Mouse (Mus musculus): Measurements from ENCODE around the gene Ocln. TPM values are rescaled to one million over a fixed set of nuclear protein-coding genes. Genes with fewer than 3 reads are reported as not detected.
"Not testable (repeated sequence)": the region's sequence is repeated elsewhere in the genome, so short reads cannot be mapped to it uniquely, and the experiment has no call there.

Ocln gene
- polyA plus RNA-seq, 2 experiments, result 3.1 to 8.8 TPM

DNA sequence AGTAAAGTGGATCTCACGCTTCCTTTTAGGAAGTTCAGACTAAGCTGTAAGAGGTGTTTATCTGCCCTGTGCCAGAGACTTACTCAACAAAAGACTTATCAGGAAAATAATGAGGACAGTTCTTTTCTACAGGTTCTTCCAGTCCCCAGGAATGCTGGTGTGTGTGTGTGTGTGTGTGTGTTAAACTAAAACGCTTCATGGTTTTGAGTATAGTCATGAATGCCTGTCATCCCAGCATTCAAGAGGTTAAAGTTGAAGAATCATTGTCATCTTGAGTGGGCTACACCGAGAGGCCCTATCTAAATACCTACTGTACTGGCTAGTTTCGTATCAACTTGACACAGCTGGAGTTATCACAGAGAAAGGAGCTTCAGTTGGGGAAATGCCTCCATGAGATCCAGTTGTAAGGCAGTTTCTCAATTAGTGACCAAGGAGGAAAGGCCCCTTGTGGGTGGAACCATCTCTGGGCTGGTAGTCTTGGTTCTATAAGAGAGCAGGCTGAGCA, 40.6 kb downstream of the Ocln start:
- Histone ChIP-seq H3K36me3 (ENCODE audit: control insufficient read depth, insufficient read depth, low read length) (no peaks in the 10 kb centered on the region), H3K4me2 (replicated peaks; ENCODE audit: low read depth, low read length, severe bottlenecking) (no peak overlapping the region), H3K27me3 (ENCODE audit: control insufficient read depth, insufficient read depth, low read length) (no peaks in the 10 kb centered on the region), H3K4me1 (ENCODE audit: control insufficient read depth, insufficient read depth, low read length) (peaks cover 5% of the 10 kb centered on the region), H3K9me3 (ENCODE audit: control insufficient read depth, low read length) (no peaks in the 10 kb centered on the region), H3K9ac (ENCODE audit: low read depth, low read length, severe bottlenecking) (no peak overlapping the region), H3K27ac (replicated peaks; ENCODE audit: low read depth, low read length) (no peak overlapping the region), H3K4me3 (replicated peaks; ENCODE audit: low read length) (no peak overlapping the region)
- TF ChIP-seq POLR2A (IDR thresholded peaks at IDR 0.05; ENCODE audit: borderline replicate concordance, extremely low read depth, insufficient read depth, insufficient read length), result no peak
- 76% methylated on average over 4 of the region's 4 CpGs for WGBS
- DNase-seq (ENCODE audit: low spot score) (no peak), ATAC-seq (ENCODE audit: low FRiP score, low read depth) (no peak)

DNA sequence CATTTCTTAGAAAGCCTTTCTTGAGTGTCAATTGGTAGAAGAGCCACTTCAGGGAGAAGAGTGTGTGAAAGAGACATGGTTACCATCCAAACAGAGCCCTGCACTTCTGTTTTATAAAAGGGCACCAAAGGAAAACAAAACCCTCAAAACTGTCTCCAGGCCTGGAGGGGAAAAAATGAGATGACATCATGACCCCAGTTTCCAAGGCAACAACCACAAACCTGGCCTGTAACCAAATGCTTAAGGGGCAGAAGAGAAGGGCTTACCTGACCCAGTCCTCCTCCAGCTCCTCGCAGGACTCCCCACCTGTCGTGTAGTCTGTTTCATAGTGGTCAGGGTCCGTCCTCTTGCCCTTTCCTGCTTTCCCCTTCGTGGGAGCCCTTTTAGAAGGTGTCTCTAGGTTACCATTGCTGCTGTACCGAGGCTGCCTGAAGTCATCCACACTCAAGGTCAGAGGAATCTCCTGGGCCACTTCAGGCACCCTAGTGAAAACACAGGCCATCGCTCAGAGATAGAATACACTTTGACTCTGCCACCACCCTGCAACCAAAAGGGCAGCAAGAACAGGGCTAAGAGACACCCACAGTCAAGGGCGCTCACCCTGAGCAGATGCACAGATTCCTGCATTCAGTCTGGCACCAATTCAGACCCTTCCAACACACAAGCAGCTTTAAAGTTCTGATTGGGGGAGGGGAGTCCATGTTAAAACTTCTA, 41.2 kb downstream of the Ocln start:
- ATAC-seq (ENCODE audit: low FRiP score, low read depth), result no peak
- Histone ChIP-seq H3K4me3 (replicated peaks; ENCODE audit: low read length) (no peak overlapping the region), H3K9me3 (ENCODE audit: control insufficient read depth, low read length) (no peaks in the 10 kb centered on the region), H3K4me2 (replicated peaks; ENCODE audit: low read depth, low read length, severe bottlenecking) (no peak overlapping the region), H3K4me1 (ENCODE audit: control insufficient read depth, insufficient read depth, low read length) (no peaks in the 10 kb centered on the region), H3K36me3 (ENCODE audit: control insufficient read depth, insufficient read depth, low read length) (no peaks in the 10 kb centered on the region), H3K9ac (ENCODE audit: low read depth, low read length, severe bottlenecking) (no peak overlapping the region), H3K27ac (replicated peaks; ENCODE audit: low read depth, low read length) (no peak overlapping the region), H3K27me3 (ENCODE audit: control insufficient read depth, insufficient read depth, low read length) (no peaks in the 10 kb centered on the region)
- no peak for DNase-seq (ENCODE audit: low spot score)
- WGBS, result 77% methylated on average over 7 of the region's 7 CpGs
- TF ChIP-seq POLR2A (IDR thresholded peaks at IDR 0.05; ENCODE audit: borderline replicate concordance, extremely low read depth, insufficient read depth, insufficient read length), result no peak

GRCm38 (mm10) chr13:100499625-100500024, 52.9 kb downstream of the Ocln start:
- not testable (repeated sequence) for H3K4me3 ChIP-seq (replicated peaks; ENCODE audit: low read length); DNase-seq (ENCODE audit: low spot score); H3K36me3 ChIP-seq (ENCODE audit: control insufficient read depth, insufficient read depth, low read length); H3K27me3 ChIP-seq (ENCODE audit: control insufficient read depth, insufficient read depth, low read length); H3K4me2 ChIP-seq (replicated peaks; ENCODE audit: low read depth, low read length, severe bottlenecking); H3K9ac ChIP-seq (ENCODE audit: low read depth, low read length, severe bottlenecking); H3K4me1 ChIP-seq (ENCODE audit: control insufficient read depth, insufficient read depth, low read length); ATAC-seq (ENCODE audit: low FRiP score, low read depth); H3K9me3 ChIP-seq (ENCODE audit: control insufficient read depth, low read length); H3K27ac ChIP-seq (replicated peaks; ENCODE audit: low read depth, low read length)

DNA sequence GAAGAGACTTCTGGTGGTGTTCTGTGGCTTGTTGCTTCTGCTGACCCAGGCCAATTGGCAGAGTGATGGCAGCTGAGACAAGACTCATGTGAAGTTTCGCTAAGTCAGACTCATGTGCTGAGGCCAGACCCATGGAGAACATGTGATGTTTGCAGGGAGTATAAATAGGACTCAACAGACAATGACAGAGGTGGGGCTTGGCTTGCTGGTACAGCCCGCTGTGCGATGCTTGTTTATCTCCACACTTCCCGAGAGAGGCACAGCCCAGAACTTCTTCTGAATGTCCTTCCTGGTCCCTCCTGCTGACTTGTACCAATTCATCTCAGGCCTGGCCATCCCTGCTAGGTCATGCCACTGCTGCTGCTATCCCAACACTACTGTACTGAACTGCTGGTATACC, 57.2 kb downstream of the Ocln start:
- H3K4me1 ChIP-seq (ENCODE audit: control insufficient read depth, insufficient read depth, low read length), result no peaks in the 10 kb centered on the region
- DNase-seq (ENCODE audit: low spot score) (no peak), ATAC-seq (ENCODE audit: low FRiP score, low read depth) (no peak)
- no peak overlapping the region for H3K4me3 ChIP-seq (replicated peaks; ENCODE audit: low read length)
- H3K27me3 ChIP-seq (ENCODE audit: control insufficient read depth, insufficient read depth, low read length), result no peaks in the 10 kb centered on the region
- H3K27ac ChIP-seq (replicated peaks; ENCODE audit: low read depth, low read length), result no peak overlapping the region
- TF ChIP-seq POLR2A (IDR thresholded peaks at IDR 0.05; ENCODE audit: borderline replicate concordance, extremely low read depth, insufficient read depth, insufficient read length), result no peak
- H3K9me3 ChIP-seq (ENCODE audit: control insufficient read depth, low read length), result no peaks in the 10 kb centered on the region
- H3K36me3 ChIP-seq (ENCODE audit: control insufficient read depth, insufficient read depth, low read length), result no peaks in the 10 kb centered on the region
- H3K4me2 ChIP-seq (replicated peaks; ENCODE audit: low read depth, low read length, severe bottlenecking), result no peak overlapping the region
- H3K9ac ChIP-seq (ENCODE audit: low read depth, low read length, severe bottlenecking), result no peak overlapping the region
- 92% methylated on average over 4 of the region's 4 CpGs for WGBS

DNA sequence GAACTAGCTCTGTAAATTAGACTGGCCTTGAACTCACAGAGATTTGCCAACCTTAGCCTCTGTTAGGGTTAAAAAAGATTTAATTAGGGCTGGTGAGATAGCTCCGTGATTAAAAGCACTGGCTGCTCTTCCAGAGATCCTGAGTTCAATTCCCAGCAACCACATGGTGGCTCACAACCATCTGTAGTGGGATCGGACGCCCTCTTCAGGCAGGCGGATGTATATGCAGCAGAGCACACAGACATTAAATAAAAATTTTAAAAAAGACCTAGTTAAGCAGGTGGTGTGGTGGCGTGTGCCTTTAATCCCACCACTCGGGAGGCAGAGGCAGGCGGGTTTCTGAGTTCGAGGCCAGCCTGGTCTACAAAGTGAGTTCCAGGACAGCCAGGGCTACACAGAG, 58.1 kb downstream of the Ocln start:
- H3K27me3 ChIP-seq (ENCODE audit: control insufficient read depth, insufficient read depth, low read length); H3K4me1 ChIP-seq (ENCODE audit: control insufficient read depth, insufficient read depth, low read length); H3K9me3 ChIP-seq (ENCODE audit: control insufficient read depth, low read length); H3K36me3 ChIP-seq (ENCODE audit: control insufficient read depth, insufficient read depth, low read length); H3K4me3 ChIP-seq (replicated peaks; ENCODE audit: low read length); ATAC-seq (ENCODE audit: low FRiP score, low read depth); H3K27ac ChIP-seq (replicated peaks; ENCODE audit: low read depth, low read length); DNase-seq (ENCODE audit: low spot score); H3K4me2 ChIP-seq (replicated peaks; ENCODE audit: low read depth, low read length, severe bottlenecking); H3K9ac ChIP-seq (ENCODE audit: low read depth, low read length, severe bottlenecking): not testable (repeated sequence)
- 64% methylated on average over 8 of the region's 8 CpGs for WGBS

DNA sequence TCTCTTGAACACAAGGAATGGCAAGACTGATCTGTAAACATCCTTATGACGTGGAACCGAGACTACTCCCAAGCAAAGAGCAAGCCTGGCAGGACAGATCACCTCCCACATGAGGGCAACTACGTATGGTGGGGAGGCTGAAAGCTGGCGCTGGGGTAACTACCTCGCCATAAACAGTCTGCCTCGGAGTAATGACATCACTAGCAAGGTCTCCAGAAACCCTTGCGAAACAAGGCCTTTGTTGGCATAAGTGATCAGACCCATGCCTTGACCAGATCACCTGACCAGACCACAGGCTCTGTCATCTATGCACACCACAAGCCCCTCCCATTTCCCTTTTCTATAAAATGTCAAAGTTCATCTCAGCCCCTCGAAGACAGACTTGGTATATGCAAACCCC, 59.2 kb downstream of the Ocln start:
- no peaks in the 10 kb centered on the region for H3K27me3 ChIP-seq (ENCODE audit: control insufficient read depth, insufficient read depth, low read length)
- H3K4me2 ChIP-seq (replicated peaks; ENCODE audit: low read depth, low read length, severe bottlenecking), result no peak overlapping the region
- peaks cover 15% of the 10 kb centered on the region for H3K36me3 ChIP-seq (ENCODE audit: control insufficient read depth, insufficient read depth, low read length)
- no peak for DNase-seq (ENCODE audit: low spot score)
- no peaks in the 10 kb centered on the region for H3K4me1 ChIP-seq (ENCODE audit: control insufficient read depth, insufficient read depth, low read length)
- 69% methylated on average over 8 of the region's 8 CpGs for WGBS
- no peak overlapping the region for H3K27ac ChIP-seq (replicated peaks; ENCODE audit: low read depth, low read length)
- H3K9ac ChIP-seq (ENCODE audit: low read depth, low read length, severe bottlenecking), result no peak overlapping the region
- H3K9me3 ChIP-seq (ENCODE audit: control insufficient read depth, low read length), result no peaks in the 10 kb centered on the region
- H3K4me3 ChIP-seq (replicated peaks; ENCODE audit: low read length), result no peak overlapping the region
- no peak for TF ChIP-seq POLR2A (IDR thresholded peaks at IDR 0.05; ENCODE audit: borderline replicate concordance, extremely low read depth, insufficient read depth, insufficient read length)
- ATAC-seq (ENCODE audit: low FRiP score, low read depth), result no peak

Measured in limb, embryonic 14.5 days (tissue).